Mouse (Mus musculus): Measurements from ENCODE around the gene Atp2b1.

The Atp2b1 gene

GRCm38 (mm10) chr10:98916011-98916780 lies 2.0 kb downstream of the Atp2b1 start:
- no peak for DNase-seq (ENCODE audit: extremely low read depth, low read depth)

GRCm38 (mm10) chr10:98916781-98917340 lies 2.7 kb downstream of the Atp2b1 start:
- DNase-seq (ENCODE audit: extremely low read depth, low read depth): no peak

GRCm38 (mm10) chr10:98925081-98925480 lies 10.9 kb downstream of the Atp2b1 start:
- DNase-seq (ENCODE audit: extremely low read depth, low read depth): no peak

- no peak for DNase-seq (ENCODE audit: extremely low read depth, low read depth)
These were observed 12.8 kb downstream of the Atp2b1 start for GRCm38 (mm10) chr10:98926991-98927390.

GRCm38 (mm10) chr10:98929444-98929843 lies 15.2 kb downstream of the Atp2b1 start:
- DNase-seq (ENCODE audit: extremely low read depth, low read depth): no peak

GRCm38 (mm10) chr10:98930143-98930542 lies 15.9 kb downstream of the Atp2b1 start:
- DNase-seq (ENCODE audit: extremely low read depth, low read depth): no peak

GRCm38 (mm10) chr10:98940137-98940536 lies 25.9 kb downstream of the Atp2b1 start:
- DNase-seq (ENCODE audit: extremely low read depth, low read depth): no peak

GRCm38 (mm10) chr10:98940799-98941198 lies 26.6 kb downstream of the Atp2b1 start:
- DNase-seq (ENCODE audit: extremely low read depth, low read depth): no peak

- no peak for DNase-seq (ENCODE audit: extremely low read depth, low read depth)
These were observed 27.8 kb downstream of the Atp2b1 start for GRCm38 (mm10) chr10:98941991-98942390.

GRCm38 (mm10) chr10:98942999-98943398 lies 28.8 kb downstream of the Atp2b1 start:
- DNase-seq (ENCODE audit: extremely low read depth, low read depth): no peak

- no peak for DNase-seq (ENCODE audit: extremely low read depth, low read depth)
These were observed 29.7 kb downstream of the Atp2b1 start for GRCm38 (mm10) chr10:98943894-98944293.

- DNase-seq (ENCODE audit: extremely low read depth, low read depth): no peak
These were observed 32.0 kb downstream of the Atp2b1 start for GRCm38 (mm10) chr10:98946031-98946791.

- no peak for DNase-seq (ENCODE audit: extremely low read depth, low read depth)
These were observed 33.0 kb downstream of the Atp2b1 start for GRCm38 (mm10) chr10:98947206-98947605.

- DNase-seq (ENCODE audit: extremely low read depth, low read depth): no peak
These were observed 33.9 kb downstream of the Atp2b1 start for GRCm38 (mm10) chr10:98948096-98948495.

- no peak for DNase-seq (ENCODE audit: extremely low read depth, low read depth)
These were observed 35.5 kb downstream of the Atp2b1 start for GRCm38 (mm10) chr10:98949750-98950149.

GRCm38 (mm10) chr10:98951286-98952270 lies 37.4 kb downstream of the Atp2b1 start:
- DNase-seq (ENCODE audit: extremely low read depth, low read depth): no peak

- DNase-seq (ENCODE audit: extremely low read depth, low read depth): peak; percentile 29
These were observed 40.2 kb downstream of the Atp2b1 start for GRCm38 (mm10) chr10:98954230-98954993.

- DNase-seq (ENCODE audit: extremely low read depth, low read depth): no peak
These were observed 41.9 kb downstream of the Atp2b1 start for GRCm38 (mm10) chr10:98956124-98956523.

GRCm38 (mm10) chr10:98958752-98959151 lies 44.5 kb downstream of the Atp2b1 start:
- DNase-seq (ENCODE audit: extremely low read depth, low read depth): no peak

GRCm38 (mm10) chr10:98959385-98959784 lies 45.2 kb downstream of the Atp2b1 start:
- no peak for DNase-seq (ENCODE audit: extremely low read depth, low read depth)
